Mouse (Mus musculus) heart, postnatal 0 days (tissue): ENCODE data around the gene Wsb1.

ENCODE experiments used
- CTCF ChIP-seq: IDR thresholded peaks from 2 replicates; pipeline ENCODE4 v1.5.1; 2016; ENCODE audit warnings: antibody characterized with exemption, control low read depth, low read depth
- EP300 ChIP-seq: IDR thresholded peaks from 2 replicates; pipeline ENCODE4 v1.6.1; 2016; ENCODE audit warnings: antibody characterized with exemption, low read depth

GRCm38 (mm10) chr11:79291651-79292050 is 37.2 kb upstream of the Wsb1 start:
- no peak for TF ChIP-seq CTCF
- no peak for TF ChIP-seq EP300
